Mouse (Mus musculus): ENCODE results near the gene Bfsp2. TPM values are rescaled to one million over a fixed set of nuclear protein-coding genes. Genes with fewer than 3 reads are reported as not detected.
A peak's percentile ranks its signal among the peaks of the same experiment; 100 is the strongest.
"Not testable (repeated sequence)": the region's sequence is repeated elsewhere in the genome, so short reads cannot be mapped to it uniquely, and the experiment has no call there.

Gene Bfsp2
- total RNA-seq, 2 experiments from 2014 or later, result 0.84 to 1.2 TPM

- DNase-seq, result peak; percentile 52 to 58
Observed at GRCm38 (mm10) chr9:103430431-103431220, 49.6 kb downstream of the Bfsp2 start.

- no peak for DNase-seq
Observed at GRCm38 (mm10) chr9:103426425-103426824, 53.8 kb downstream of the Bfsp2 start.

- no peak for DNase-seq
Observed at GRCm38 (mm10) chr9:103424869-103425268, 55.4 kb downstream of the Bfsp2 start.

GRCm38 (mm10) chr9:103423951-103424350 is 56.3 kb downstream of the Bfsp2 start:
- DNase-seq, result no peak

DNA sequence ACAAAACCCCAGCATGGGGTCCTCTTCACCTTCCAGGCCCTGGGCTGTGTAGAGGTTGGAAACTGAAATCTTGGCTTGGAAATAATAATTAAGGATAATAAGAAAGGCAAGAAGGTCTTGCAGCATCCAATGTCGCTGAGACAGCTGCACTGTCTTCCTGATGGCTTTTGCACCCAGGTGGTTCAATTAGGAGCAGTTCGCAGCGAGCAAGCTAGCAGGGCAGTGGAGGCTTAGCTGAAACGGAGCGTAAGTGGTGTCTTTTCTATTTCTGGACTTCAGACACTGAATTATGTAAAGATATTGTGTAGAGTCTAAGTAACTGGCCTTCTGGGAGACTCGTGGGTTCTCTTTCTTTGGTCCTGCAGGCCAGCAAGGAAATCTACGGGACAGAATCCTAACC is 56.8 kb downstream of the Bfsp2 start:
- DNase-seq, result no peak

DNA sequence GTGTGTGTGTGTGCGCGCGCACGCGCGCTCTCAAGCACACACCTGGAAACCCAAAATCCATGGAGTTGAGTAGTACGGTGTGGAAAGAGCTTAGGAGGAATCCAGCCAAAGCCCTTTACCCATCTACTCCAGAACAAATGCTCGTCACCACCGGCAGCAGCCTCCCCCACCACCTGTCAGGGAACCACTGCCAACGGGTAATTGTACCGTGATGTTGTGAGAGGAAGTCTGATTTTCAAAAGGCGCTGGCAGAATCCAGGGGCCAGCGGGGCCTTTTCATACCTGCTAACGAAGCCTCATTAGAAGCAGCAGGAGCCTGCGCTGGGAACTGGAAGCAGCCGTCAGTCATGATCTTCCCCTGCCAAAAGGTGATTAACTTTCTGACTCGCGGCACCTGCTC is 57.4 kb downstream of the Bfsp2 start:
- no peak for DNase-seq

DNA sequence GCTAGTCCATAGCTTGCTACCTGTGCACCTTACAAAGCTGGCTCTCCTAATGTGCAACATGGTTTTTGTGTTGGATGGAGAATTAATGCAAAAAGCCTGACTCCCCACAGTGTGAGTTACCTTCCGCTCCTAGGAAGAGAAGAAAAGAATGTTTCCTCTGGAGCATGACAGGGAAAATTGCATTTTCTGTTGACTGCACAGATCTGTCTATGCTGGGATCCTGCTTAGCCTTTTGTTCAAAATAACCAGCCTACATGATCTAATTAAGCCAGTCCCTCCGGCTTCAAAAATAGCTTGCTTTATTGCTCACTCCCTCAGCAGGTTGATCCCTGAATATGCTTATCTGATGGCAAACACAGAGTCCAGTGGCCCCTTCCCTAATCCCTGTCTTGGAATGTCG is 59.4 kb downstream of the Bfsp2 start:
- DNase-seq, result no peak

GRCm38 (mm10) chr9:103418786-103419185 is 61.4 kb downstream of the Bfsp2 start:
- no peak for DNase-seq

GRCm38 (mm10) chr9:103418267-103418666 is 62.0 kb downstream of the Bfsp2 start:
- DNase-seq, result not testable (repeated sequence)

DNA sequence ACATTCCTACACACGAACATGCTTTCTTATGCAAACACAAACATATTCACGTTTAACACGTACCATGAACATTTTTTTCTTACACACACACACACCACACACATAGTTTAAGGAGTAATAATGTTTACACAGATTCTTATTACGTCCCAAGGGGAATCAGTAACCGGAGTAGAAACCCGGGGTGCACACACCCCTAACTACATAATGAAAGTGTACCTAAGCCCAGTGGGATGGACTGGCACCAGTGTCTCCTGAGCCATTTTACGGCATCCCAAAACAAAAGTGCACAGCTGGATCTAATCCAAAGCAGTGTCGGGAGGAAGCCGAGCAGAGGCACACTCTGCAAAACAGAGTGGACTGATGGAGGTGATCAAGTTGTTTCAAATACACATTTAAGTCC is 66.8 kb downstream of the Bfsp2 start:
- no peak for DNase-seq

DNA sequence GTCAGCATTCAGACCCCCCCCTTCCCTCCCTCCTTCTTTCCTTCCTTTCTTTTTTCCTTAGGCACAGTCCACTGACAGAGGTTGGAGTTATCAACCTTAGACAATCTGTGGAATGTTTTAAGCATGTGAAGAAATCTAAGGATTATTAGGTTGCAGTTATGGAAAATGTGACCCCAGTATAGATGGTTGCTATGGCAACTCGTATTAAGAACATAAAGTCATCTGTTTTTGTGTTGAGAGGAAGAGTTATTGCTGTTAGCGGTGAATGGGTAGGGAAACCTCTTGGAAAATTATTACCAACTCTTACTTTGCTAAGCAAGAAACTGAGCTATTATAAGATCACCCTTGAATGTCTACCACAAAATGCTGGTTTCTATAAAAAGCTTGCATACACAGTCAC is 71.1 kb downstream of the Bfsp2 start:
- DNase-seq, result no peak

DNA sequence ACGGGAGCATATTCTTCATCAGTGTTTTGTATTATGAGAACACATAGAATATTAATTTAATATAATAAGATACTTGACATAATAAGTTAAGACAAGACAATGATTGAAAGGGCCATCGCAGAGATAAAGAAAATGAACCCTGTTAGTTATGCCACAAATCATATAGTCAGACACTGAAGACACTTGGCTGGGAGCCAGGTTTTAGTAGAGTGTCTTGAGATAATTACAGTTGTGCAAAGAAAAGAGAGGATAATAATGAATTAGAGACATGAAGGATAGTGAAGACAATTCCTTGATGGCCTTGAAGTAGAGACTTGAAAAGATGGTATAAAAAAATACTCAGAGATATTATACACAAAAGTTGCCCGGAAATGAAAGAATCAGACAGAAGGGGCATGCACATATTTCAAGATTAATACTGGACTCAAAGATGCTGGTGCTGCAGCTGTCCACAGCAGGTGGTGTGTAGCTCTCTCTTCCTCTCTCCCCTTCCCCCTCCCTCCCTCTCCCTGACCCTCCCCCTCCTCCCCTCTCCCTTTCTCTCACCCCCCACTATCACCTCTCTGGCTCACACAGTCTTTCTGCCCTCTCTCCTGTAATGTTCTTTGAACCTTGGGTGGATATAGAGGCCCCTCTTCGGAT is 72.0 kb downstream of the Bfsp2 start:
- no peak for DNase-seq

- no peak for DNase-seq
Observed at GRCm38 (mm10) chr9:103403331-103403973, 76.8 kb downstream of the Bfsp2 start.

- peak; percentile 63 to 71 for DNase-seq
Observed at GRCm38 (mm10) chr9:103398509-103399157, 81.6 kb downstream of the Bfsp2 start.

- DNase-seq, result no peak
Observed at GRCm38 (mm10) chr9:103393256-103393655, 87.0 kb downstream of the Bfsp2 start.

DNA sequence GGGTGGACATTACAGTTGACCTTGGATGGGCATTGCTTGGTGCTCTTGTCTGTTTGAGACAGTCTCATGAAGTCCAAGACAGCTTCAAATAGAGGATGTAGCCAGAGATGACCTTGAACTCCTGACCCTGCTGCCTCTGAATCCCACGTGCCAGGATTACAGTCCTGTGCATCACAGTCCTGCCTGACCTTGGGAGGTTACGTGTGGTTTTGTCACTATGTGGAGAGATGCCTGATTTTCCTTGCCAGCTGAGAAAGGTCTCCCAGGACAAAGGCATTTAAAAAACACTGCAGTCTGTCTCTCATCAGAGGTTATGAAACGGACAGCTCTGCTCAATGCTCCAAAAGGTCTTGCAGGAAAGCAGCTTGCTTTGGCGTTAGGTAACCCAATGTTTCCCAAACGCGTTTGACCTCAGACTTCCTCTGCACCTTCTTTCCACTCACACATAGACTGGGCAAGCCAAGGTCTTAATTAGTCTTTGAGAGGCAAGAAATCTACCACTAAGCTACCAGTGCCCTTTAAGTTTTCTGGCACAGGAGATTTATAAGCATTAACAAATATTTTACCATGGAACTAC is 88.3 kb downstream of the Bfsp2 start:
- DNase-seq, result no peak

- no peak for DNase-seq
Observed at GRCm38 (mm10) chr9:103389261-103389660, 91.0 kb downstream of the Bfsp2 start.

GRCm38 (mm10) chr9:103387011-103387653 is 93.1 kb downstream of the Bfsp2 start:
- DNase-seq, result no peak

DNA sequence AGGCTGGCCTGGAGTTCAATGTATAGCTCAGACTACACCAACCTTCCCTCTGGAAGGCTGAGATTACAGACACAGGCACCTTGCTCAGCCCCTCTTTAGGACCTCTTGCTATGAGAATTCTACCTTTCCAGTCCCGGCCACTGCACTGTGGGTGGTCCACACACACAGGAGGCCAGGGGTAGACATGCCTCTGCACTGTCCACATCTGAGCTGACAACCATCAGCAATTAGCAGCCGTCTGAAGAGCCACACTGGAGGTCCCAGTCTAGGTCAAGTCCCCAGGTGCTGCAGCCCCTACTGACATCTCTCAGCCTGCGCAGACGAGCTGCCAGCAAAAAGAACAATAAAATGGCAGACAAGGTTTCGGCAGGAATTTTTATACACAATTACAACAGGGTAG is 93.6 kb downstream of the Bfsp2 start:
- DNase-seq, result no peak

- DNase-seq, result no peak
Observed at GRCm38 (mm10) chr9:103385600-103385999, 94.6 kb downstream of the Bfsp2 start.

- DNase-seq, result no peak
Observed at GRCm38 (mm10) chr9:103384141-103384796, 96.0 kb downstream of the Bfsp2 start.
